Mouse (Mus musculus) cerebellum, postnatal 36 days (tissue): Measurements from ENCODE around the gene Vasn.
A peak's percentile ranks its signal among the peaks of the same experiment; 100 is the strongest.

Experiments used
- DNase-seq, 2 experiments: peaks; one replicate each; pipeline ENCODE4 v3.0.0; 2021 to 2022; ENCODE audit warnings: mixed read lengths in 2 of 2

The Vasn gene

DNA sequence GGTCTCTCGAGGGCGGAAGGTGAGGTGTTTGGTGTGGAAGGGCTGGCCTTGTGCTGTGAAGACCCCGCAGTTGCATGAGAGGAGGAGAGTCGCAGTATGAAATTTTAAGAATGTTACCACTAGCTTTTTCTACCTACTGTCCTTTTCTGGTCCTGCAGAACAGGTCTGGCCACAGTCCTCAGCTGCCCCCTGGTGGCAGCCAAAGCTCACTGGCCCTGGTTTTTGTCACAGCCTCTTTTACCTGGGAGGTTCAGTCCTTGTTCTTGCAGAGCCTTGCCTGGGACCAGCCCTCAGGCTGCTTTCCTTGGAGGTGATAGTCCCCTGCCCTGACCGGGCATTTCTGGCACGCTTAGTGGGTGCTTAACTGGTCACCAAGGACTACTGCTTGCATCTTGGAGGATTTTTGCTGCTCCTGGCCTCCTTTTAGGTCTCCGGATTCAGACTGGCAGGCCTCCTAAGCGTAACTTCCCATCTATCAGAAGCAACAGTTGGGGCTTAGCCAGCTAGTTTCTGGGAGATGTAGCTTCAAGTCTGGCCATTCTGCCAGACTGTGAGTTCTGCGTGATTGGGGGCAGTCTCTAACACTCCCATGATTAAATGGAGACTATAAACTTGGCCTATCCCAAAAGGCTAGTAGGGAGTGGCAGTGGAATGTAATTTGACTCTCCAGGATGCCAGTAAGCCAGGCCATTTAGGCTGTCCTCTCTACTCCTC is 31.8 kb upstream of the Vasn start:
- DNase-seq: peak; percentile 90

DNA sequence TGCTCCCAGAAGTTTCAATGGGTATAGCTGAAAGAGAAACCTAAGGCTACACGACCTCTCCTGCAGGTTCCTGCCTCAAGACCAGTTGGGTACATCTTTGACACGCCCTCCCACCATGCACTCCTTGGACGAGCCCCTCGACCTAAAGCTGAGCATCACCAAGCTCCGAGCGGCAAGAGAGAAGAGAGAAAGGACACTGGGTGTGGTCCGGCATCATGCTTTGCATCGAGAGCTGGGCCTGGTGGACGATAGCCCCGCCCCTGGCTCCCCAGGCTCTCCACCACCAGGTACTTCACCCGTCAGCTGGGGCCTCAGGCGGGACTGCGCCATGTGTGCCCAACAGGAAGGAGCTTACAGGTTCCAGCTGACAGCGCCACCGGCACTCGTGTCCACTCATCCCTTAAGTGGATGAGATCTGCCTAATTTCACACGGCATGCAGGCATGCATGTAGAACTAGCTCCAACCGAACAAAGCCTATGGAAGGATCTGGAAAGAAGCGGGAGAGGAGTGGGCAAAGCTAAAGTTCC is 31.1 kb upstream of the Vasn start:
- no peak for DNase-seq

DNA sequence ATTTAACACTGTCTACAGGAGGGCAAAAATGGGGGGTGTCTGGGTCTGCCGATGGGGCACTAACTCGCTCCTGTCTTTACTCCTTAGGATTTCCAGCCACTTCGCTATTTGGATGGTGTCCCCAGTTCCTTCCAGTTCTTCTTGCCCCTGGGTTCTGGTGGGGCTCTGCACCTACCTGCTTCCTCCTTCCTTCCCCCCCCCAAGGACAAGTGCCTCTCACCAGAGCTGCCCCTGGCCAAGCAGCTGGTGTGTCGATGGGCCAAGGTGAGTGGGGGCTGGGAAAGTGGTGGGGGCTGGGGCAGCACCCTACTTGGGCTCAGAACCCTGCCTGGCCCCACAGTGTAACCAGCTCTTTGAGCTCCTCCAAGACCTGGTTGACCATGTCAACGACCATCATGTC is 28.5 kb upstream of the Vasn start:
- no peak for DNase-seq

DNA sequence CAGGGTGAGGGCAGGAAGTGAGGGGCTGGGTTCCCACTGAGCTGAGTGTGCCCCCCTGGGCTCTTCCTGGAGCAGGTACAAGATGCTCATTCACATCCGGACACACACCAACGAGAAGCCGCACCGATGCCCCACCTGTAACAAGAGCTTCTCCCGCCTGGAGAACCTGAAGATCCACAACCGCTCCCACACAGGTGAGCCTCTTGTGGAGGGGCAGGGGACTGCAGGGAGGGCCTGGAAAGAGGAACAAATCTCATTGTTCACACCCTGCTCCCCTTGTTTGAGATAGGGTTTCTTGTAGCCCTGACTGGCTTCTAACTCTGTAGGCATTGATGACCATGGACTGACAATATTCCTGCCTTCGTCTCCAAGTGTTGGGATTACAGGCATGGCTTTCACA is 28.1 kb upstream of the Vasn start:
- no peak for DNase-seq

DNA sequence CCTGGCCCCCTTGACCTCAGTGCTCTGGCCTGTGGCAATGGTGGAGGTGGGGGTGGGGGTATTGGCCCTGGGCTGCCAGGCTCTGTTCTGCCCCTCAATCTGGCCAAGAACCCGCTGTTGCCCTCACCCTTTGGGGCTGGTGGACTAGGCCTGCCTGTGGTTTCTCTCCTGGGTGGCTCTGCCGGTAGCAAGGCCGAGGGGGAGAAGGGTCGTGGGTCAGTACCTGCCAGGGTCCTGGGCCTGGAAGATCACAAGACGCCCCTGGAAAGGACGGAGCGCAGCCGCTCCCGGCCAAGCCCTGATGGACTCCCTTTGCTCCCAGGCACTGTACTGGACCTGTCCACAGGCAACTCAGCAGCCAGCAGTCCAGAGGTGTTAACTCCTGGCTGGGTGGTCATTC is 26.0 kb upstream of the Vasn start:
- no peak for DNase-seq

DNA sequence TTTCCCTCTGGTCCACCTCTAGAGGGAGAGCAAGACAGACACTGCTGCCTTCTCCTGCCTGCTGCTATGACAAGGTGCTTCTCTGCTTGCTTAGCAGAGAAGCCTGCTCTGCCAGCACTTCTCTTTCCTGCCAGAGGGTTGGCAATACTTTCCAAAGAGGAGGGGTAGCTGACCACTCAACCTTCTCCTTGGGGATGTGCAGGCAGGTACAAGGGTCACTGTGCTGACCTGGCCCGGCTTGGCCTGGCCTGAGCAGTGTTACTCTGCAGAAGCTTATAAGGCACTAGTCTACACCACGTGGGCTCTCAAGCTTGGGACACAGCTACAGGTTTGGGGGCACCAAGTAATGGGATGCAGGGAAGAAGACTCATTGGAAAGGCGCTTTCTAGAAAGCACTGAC is 25.1 kb upstream of the Vasn start:
- DNase-seq: no peak

DNA sequence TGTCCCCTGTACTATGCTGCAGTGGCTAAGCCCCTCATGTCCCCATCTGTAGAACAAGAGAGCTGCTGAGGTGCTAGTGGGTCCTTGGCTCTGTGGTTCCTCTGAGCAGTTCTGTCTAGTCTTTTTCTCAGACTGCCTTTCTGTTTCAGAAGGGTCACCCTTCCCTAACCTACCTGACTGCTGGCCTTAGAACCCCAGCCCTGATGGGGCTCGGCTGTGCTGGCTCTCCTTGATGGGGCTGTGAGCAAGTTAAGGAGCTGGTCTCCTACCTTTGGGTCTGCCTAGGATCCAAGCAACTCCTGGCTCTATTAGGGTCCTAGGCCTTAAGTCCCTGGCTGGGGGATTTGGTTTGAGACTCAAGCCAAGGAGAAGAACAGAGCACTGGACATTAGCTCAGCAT is 24.4 kb upstream of the Vasn start:
- DNase-seq: no peak

DNA sequence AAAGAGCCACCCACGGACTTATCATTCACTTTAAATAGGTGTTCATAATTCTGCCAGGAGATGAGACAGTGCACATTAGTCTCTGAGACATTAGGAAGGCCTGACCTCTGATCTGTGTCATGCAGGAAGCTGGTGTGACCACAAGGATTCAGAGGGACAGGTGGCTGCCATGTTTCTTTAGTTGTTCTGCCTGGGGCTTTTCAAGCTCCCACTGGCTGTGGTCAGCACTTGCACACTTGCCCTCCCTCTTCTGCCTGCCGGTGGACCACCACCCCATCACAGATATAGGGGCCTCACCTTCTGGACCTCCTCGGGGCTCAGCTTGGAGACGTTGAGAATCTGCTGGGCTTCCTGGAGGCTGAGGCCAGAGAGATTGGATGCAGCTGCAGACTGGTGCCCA is 22.9 kb upstream of the Vasn start:
- DNase-seq: no peak

DNA sequence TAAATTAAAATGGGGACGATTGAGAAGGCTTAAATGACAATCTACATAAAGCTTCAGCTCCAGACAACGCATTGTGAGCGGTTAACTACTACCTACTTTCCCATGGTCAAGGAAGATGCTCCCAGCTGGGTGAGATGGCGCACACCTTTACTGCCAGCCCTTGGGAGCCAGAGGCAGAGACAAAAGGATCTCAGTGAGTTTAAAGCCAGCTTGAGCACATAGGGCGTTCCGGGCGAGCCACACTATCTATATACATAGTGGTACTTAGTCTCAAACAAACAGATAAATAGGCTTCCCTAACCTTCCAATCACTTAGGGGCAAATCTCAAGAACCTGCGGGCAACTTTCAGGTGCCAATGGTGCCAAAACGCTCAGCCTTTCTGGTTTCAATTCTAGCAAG is 15.7 kb upstream of the Vasn start:
- DNase-seq: peak in 1 of 2 experiments; percentile 21

DNA sequence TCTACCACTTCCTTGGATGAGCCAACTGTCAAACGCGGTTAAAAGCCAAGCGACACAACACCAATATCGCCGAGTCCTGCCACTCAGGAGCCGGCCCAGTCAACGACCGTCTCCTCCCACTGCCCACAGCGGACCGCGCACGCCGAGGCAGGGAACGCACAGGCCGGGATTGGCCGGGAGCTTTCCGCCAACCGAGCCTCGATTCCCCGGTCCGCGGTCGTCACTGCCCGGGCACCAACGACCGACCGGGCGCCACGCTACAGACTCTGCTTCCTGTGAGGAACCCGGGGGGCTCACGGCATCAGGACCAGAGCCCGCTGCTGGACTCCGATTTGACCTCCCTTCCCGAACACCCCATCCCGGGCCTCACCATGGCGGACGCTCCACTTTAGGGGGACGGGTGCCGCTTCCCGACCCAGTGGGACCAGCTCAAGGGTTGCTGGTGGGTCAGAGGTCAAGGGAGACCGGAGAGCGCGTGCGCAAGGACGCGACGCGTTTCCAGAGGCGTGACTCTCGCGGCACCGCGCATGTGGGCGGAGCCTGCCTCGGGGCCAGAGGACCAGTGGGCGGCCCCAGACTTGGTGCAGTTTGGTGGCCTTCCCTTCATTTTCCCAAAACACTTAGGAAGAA is 15.1 kb upstream of the Vasn start, which contains the start of gene Pam16:
Pam16 (minus strand) TSS at position 508 of the 630 bp plus-strand sequence.
- DNase-seq: peak; percentile 89 to 91

DNA sequence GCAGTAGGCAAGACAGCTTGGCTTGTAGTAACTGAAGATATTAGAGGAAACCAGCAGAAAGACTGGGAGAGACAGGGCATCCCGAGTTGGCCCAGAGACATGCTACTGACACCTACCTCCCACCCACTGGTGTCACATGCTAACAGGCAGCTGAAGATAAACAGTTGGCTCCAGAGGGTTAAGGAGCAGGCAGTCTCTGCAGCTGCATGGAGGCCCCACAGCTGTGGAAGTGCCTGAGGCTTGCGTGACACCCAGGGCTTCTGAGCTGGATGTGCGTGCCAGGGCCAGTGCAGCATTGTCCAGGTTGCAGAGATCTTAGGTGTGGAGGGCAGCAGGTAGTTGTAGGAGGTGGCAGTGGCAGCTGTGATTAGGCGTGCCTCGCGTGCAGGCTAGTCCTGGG is 12.6 kb upstream of the Vasn start:
- DNase-seq: no peak

DNA sequence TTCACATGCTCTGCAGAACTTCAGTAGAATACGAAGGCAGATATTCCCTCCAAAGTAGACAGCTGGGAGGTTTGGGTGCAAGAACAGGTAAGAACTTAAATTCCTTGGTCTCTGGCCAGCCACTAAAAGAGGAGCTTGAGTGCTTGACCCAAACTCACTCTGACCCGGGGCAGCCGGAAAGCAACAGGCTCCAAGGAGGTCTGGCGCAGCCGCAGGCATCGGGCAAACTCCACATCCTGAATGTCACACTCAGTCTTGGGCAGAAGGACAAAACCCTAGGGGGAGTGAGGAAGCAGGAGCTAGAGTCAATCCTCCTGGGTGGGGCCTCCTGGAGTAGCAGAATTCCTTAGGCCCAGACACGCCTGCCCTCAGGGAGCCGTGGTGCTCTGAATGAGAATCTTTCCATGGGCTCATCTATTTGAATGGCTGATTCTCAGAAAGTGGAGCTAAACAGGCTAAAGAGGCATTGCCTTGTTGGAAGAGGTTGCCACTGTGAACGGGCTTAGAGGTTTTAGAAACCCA is 10.8 kb upstream of the Vasn start:
- no peak for DNase-seq

DNA sequence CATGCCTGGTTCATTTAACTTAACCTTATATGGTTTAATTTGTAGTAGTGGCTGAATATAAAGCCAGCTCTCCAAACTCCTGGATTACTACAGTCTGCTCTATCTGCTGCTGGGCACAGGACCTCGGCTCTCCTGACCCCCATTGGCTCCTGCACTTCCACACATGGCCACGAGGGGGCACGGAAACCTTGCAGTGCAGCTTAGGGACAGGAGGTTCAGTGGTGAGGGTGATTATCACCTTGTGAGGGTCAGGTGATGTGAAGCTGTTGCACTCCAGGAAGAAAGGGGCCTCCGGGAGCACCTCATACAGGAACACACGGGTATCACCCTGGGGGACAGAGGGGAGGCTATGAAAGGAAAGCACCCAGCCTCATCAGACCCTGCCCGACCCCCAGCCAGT is 9.8 kb upstream of the Vasn start:
- peak; percentile 86 to 87 for DNase-seq

DNA sequence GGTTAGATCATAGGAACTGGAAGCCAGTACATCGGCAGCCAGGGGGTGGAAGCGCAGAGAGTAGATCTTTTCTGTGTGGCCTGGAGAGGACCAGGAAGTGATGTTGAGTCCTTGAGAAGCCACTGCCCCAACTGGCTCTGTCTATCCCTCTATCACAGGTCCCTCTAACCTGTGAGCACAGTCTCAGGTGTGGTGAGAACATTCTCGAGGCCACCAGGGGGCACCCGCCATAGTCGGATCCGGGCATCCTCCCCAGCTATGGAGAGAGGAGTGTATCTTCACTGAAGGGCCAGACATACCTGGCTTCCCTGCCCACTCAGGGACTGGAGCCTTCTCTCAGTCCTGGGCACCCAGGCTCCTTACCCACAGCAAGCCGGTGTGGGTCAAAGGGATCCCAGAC is 7.7 kb upstream of the Vasn start:
- peak; percentile 36 to 59 for DNase-seq

DNA sequence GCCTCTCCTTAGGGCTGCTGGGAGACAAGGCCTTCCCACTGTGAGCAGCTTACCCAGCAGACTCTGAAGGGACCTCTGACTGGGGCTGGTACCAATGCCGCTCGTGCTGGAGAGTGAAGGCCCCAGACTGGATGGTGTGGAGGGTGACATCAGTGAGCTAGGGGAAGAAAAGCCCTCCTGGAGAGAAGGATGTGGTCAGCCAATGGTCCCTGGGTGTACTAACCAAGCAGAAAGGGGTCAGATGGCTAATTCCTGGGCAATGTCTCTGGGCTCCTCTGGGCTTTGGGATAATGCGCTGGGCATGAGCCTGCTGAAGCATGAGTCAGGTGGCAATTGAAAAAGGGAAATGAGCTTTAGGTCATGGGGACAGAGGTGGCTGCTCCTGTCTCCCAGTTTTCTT is 6.1 kb upstream of the Vasn start:
- no peak for DNase-seq

DNA sequence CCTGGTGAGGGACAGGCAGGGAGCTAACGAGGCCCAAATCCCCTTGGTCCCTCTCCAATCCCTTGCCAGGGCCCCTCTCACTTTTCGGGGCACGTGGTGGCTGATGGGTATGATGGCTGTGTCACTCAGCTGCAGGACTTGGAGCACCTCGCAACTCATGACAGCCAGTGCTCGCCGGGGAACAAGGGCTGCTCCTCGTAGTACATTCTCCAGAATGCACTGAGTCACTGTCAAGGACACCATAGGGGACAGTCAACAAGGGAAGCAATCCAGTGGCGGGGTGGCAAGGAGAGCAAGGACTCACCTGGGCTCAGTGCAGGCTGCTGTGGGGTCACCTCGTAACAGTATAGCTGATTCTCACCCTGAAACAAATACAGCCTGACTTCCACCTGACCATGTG is 5.1 kb upstream of the Vasn start:
- no peak for DNase-seq

DNA sequence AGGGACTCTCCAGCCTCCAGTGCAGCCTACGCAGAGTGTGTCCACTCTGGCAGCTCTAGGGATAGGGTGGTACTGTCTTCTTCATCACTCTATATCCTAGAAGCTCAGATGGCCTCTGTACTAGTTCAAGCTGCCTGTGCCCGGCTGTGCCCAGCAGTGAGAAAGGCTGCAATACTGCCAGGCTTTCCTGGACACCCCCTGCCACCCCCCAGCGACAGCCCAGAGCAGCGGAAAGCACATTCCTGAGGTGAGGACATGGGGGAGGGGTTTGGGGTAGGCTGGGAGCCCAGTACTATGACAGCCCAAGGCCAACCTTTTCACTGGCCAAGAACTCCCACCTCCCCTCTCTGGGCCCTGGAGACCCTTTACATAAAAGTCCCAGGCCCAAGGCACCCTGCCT is 4.0 kb upstream of the Vasn start:
- no peak for DNase-seq

DNA sequence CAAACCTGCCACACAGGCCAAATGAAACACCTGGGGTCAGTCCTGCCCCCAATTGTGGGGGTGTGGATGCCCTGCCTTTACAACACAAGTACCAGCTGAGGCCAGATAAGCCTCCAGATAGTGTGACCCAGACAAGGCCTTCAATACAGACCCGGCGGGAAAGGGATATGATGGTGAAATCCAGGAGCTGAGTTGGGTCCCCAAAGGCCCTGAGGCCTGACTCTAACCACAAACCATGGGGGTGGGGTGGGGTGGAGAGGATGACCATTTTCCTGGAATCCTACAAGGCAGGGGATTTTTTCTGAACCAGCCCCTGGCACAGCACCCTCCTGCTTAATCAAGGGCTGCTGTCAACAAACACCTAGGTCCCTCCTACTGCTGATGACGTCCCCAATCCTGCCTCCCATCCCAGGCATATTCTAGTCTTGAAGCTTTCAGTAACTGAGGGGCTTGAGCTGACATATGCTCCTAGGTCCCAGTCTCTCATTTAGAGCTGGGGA is 800 bp upstream of the Vasn start:
- DNase-seq: no peak

DNA sequence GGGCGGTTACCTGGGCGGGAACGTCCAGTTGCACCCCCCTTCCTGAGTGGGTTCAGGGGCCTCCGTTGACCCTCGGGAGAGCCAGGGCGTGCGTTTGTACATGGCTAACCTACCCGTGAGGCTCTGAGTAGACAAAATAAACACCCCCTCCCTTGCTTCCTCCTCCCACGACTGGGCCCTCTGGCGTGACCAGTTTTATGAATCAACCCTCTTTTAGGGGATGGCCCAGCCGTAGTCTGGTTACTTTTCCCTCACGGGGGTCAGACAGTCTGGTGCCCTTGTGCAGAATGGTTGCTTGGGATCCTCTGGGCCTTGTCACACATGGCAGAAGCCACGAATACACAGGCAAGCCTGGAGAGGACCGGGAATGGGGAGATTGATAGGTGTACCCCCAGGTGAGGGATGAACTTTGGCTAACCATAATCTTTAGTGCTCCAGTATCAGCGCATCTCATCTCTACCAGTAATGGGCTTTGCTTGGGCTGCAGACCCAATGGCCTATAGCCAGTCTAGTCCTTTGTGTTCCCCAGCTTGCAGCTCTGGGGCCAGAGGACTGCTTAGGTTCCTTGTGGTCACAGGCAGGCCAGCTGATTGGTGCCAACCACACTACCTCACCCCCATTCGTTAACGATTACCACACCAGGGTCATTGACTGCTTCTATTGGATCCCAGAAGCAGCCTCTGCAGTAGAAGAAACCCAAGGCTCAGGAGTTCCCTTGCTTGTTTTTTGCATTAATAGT is 695 bp downstream of the Vasn start:
- DNase-seq: no peak

DNA sequence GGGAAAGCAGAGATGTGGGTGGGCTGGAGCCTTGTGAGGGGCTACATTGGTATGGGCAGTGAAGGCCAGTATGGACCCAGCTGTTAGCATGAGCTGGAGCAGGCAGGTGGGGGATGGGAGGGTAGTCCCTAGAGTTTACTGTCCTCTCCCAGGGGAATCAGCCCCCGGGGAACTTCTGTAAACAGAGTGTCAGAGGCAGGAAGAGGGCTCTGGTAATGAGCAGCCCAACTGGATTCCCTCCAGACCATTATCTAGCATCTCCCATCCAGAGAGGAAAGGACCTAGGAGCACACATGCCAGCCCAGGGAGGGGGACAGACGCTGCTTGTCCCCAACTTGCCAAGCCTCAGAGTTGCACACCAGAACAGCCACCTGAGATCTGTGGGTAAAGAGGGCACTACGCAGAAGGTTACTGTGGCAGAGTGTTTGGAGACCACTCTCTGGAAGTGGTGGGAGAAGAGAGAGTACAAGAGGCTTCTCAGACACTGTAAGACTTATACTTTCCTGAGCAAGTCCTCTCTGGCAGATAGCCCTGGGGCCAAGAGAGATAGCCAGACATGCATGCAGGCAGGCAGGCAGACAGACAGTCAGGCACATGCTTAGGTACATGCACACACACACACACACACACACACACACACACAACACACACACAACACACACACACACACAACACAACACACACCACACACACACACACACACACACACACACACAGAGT is 1.5 kb downstream of the Vasn start:
- DNase-seq: no peak

DNA sequence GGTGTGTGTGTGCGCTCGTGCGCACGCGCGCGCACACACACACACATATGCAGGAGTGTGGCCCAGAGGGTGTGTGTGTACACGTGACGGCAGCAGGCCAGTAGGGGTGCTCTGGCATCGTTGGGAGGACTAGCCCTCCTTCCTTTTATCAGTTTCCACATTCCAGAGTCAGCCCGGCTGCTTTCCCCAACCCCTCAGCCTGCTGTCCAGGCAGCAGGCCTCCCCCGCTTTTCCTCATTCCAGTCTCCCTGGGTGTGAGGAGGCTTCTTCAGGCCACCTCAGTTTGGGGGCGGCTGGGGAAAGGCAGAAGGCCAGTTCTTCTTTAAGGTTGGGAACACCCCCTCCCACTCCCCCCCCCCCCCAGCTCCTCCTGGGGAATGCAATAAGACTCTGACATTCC is 2.4 kb downstream of the Vasn start:
- DNase-seq: no peak

DNA sequence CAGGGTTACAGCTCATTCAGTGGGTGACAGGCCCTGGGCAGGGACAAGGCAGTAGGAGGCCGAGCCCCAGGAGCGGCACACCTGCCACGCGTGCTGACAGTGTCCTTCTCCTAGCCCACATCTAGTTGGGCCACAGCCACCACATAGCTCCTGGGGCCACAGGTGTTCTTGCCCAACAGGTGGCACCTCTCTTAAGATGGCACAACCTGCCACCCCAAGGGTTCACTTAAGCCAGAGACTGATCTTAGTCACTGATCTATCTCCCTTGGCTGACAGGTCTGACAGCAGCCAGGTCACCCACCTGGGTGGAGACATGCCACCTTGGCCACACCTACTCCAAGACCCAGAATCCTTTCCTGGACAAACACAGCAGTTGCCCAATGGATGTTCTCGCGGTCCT is 3.2 kb downstream of the Vasn start:
- no peak for DNase-seq
